Mouse (Mus musculus): ENCODE data around the gene Cela2a.
"Not testable (repeated sequence)": the region's sequence is repeated elsewhere in the genome, so short reads cannot be mapped to it uniquely, and the experiment has no call there.

The Cela2a gene

GRCm38 (mm10) chr4:141796356-141796755 lies 29.6 kb downstream of the Cela2a start:
- no peak for DNase-seq

GRCm38 (mm10) chr4:141794152-141794535 lies 31.8 kb downstream of the Cela2a start:
- DNase-seq = no peak

- DNase-seq = peak; percentile 99 to 100
Measured at GRCm38 (mm10) chr4:141793282-141794151, 32.4 kb downstream of the Cela2a start, which contains the start of gene Casp9. TSS of gene Casp9 (plus strand) at chr4:141793612.

- no peak for DNase-seq
Measured at GRCm38 (mm10) chr4:141792554-141793281, 33.2 kb downstream of the Cela2a start.

GRCm38 (mm10) chr4:141791951-141792350 lies 34.0 kb downstream of the Cela2a start:
- no peak for DNase-seq

- DNase-seq = no peak
Measured at GRCm38 (mm10) chr4:141791486-141791885, 34.5 kb downstream of the Cela2a start.

- peak; percentile 96 to 98 for DNase-seq
Measured at GRCm38 (mm10) chr4:141790524-141790990, 35.4 kb downstream of the Cela2a start, which contains the start of gene Dnajc16. TSS of gene Dnajc16 (minus strand) at chr4:141790931.

GRCm38 (mm10) chr4:141789564-141790218 lies 36.3 kb downstream of the Cela2a start:
- peak in 1 of 2 experiments; percentile 25 for DNase-seq

- no peak for DNase-seq
Measured at GRCm38 (mm10) chr4:141787462-141787861, 38.5 kb downstream of the Cela2a start.

GRCm38 (mm10) chr4:141787046-141787445 lies 38.9 kb downstream of the Cela2a start:
- DNase-seq = peak in 1 of 2 experiments; percentile 33

- DNase-seq = peak in 1 of 2 experiments; percentile 30
Measured at GRCm38 (mm10) chr4:141786141-141786540, 39.8 kb downstream of the Cela2a start.

GRCm38 (mm10) chr4:141784835-141785234 lies 41.1 kb downstream of the Cela2a start:
- no peak for DNase-seq

GRCm38 (mm10) chr4:141781201-141781985 lies 44.6 kb downstream of the Cela2a start:
- no peak for DNase-seq

- no peak for DNase-seq
Measured at GRCm38 (mm10) chr4:141779828-141780227, 46.1 kb downstream of the Cela2a start.

GRCm38 (mm10) chr4:141773019-141773418 lies 52.9 kb downstream of the Cela2a start:
- not testable (repeated sequence) for DNase-seq

GRCm38 (mm10) chr4:141771823-141772222 lies 54.1 kb downstream of the Cela2a start:
- DNase-seq = no peak

GRCm38 (mm10) chr4:141769501-141770160 lies 56.3 kb downstream of the Cela2a start:
- no peak for DNase-seq

GRCm38 (mm10) chr4:141767353-141768036 lies 58.5 kb downstream of the Cela2a start:
- peak; percentile 29 to 43 for DNase-seq

GRCm38 (mm10) chr4:141766668-141767352 lies 59.1 kb downstream of the Cela2a start:
- peak; percentile 43 to 63 for DNase-seq

GRCm38 (mm10) chr4:141766316-141766667 lies 59.7 kb downstream of the Cela2a start:
- no peak for DNase-seq

All from kidney, postnatal 4 days (tissue).